Mouse (Mus musculus) forebrain, embryonic 12.5 days (tissue): ENCODE measurements at regions not wholly inside any gene's neighbourhood (a gene's known extent, or its start where the extent isn't known, plus 50 kb on each side); places are given as distances from the start of the nearest gene placed in this dataset.

Experiments
- ATAC-seq: fragments of 200-750 bp; cut with Nextera tagmentation; 2 replicates; pipeline ENCODE4 v1.8.0; 2017; ENCODE audit warnings: moderate TSS enrichment; ENCODE audit not compliant: low FRiP score
- H3K27ac ChIP-seq: fragments of 300-500 bp; sonication (generic); 2 replicates; pipeline ENCODE4 v1.5.1; 2016; ENCODE audit warnings: mild to moderate bottlenecking
- H3K27me3 ChIP-seq: fragments of 300-500 bp; sonication (generic); 2 replicates; pipeline ENCODE4 v1.6.1; 2016; ENCODE audit warnings: mild to moderate bottlenecking
- H3K36me3 ChIP-seq: fragments of 300-500 bp; sonication (generic); replicated peaks from 2 replicates; pipeline ENCODE4 v1.6.1; 2016; ENCODE audit warnings: mild to moderate bottlenecking
- H3K4me1 ChIP-seq: fragments of 300-500 bp; sonication (generic); 2 replicates; pipeline ENCODE4 v1.6.1; 2016
- H3K4me2 ChIP-seq: fragments of 300-500 bp; sonication (generic); 2 replicates; pipeline ENCODE4 v1.6.1; 2016; ENCODE audit warnings: mild to moderate bottlenecking, moderate library complexity
- H3K4me3 ChIP-seq: fragments of 300-500 bp; sonication (generic); replicated peaks from 2 replicates; pipeline ENCODE4 v1.5.1; 2016; ENCODE audit warnings: mild to moderate bottlenecking
- H3K9ac ChIP-seq: fragments of 300-500 bp; sonication (generic); 2 replicates; pipeline ENCODE4 v1.6.1; 2016; ENCODE audit warnings: mild to moderate bottlenecking
- H3K9me3 ChIP-seq: fragments of 300-500 bp; sonication (generic); 2 replicates; pipeline ENCODE4 v1.6.1; 2016
- WGBS: fragments of 180-500 bp; shearing (Covaris S2); methylation state at CpG from one replicate; pipeline ENCODE4 v1.1.7; 2016; 5-methylcytosine and 5-hydroxymethylcytosine counted together

DNA sequence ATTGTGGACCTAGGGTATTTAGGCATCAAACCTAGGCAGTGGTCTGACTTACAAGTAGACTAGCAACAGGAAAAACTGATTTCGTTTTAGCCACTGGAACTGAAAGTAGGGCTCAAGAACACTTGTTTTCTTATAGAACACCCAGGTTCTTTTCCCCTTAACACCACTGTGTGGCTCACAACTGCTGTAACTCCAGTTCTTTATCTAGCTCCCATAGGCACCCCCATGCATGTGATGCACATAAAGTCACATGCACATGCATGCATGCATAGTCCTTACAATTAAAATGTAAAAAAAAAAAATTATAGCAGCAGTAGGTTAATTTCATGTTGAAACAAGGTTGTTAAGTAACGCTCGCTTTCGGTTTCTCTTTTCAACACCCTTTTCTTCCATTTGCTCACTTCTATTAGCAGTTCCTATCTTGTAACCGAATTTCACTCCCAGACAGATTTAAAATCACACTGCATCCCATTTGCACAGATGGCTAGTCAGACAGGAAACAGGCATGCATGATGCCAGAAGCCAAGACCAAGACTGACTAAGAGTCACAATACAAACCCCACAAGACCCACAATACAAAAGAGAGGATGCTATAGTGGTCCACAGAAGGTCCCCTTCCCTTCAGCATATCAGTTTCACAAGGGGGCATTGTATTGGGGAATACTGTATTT lies 1540.3 kb upstream of the Slc10a2 start:
- Histone ChIP-seq H3K4me2 (no peak overlapping the region), H3K27me3 (no peaks in the 10 kb centered on the region), H3K4me1 (no peaks in the 10 kb centered on the region), H3K27ac (no peak overlapping the region), H3K36me3 (no peaks in the 10 kb centered on the region), H3K9ac (no peak overlapping the region), H3K4me3 (no peak overlapping the region), H3K9me3 (no peaks in the 10 kb centered on the region)
- no peak for ATAC-seq
- WGBS, result 91% methylated on average over 5 of the region's 5 CpGs

DNA sequence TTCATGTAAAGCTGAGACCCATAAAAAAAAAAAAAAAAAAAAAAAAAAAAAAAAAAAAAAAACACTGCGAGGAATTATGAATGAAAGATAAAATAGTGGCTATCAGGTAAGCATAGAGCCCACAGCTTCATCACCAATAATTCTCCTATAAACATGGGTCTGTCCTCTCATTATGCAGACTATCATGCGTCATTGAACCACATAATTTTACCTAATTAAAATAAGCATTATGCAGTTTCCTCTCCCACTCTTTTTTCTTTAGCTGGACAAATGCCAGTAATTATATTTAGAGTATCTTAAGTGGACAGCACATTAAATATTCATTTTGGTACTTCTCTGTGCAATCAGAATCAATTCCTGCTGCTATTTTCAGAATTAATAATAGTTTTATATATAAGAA lies 1539.2 kb upstream of the Slc10a2 start:
- Histone ChIP-seq H3K4me2 (no peak overlapping the region), H3K9ac (no peak overlapping the region), H3K27ac (no peak overlapping the region), H3K4me3 (no peak overlapping the region), H3K27me3 (no peaks in the 10 kb centered on the region), H3K9me3 (no peaks in the 10 kb centered on the region), H3K4me1 (no peaks in the 10 kb centered on the region), H3K36me3 (no peaks in the 10 kb centered on the region)
- WGBS, result 72% methylated on average over 2 of the region's 2 CpGs
- ATAC-seq, result no peak; the same call in 1 of the 2 replicates

DNA sequence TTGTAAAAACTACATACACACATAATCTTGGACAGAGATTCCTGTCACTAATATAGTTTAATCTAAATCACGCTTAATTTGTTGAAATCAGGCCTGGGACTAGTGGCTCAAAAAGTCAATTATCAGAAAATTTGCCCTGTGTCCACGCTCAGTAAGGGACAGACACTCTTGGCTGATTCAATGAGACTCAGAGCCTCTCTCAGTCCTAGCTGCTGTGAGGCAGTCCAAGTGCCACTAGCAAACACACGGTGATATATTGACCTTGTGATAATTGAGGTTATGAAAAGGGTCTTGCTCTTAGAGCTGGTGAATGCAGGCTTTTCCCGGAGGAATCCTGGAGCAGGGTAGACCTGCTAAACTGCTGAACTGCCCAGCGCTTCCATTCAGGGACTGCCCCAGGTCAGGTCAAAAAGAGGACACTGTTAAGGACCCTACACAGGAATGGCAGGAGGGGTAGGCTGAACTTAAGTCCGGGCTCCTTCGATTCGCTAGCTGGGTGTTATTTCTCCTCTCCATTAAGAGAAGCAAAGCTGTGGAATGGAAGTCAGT lies 1521.9 kb upstream of the Slc10a2 start:
- 0 out of 2 replicates have a peak, but pooled peaks have one; percentile 49 for ATAC-seq
- WGBS, result 65% methylated on average over 8 of the region's 8 CpGs
- H3K27me3 ChIP-seq, result no peaks in the 10 kb centered on the region

DNA sequence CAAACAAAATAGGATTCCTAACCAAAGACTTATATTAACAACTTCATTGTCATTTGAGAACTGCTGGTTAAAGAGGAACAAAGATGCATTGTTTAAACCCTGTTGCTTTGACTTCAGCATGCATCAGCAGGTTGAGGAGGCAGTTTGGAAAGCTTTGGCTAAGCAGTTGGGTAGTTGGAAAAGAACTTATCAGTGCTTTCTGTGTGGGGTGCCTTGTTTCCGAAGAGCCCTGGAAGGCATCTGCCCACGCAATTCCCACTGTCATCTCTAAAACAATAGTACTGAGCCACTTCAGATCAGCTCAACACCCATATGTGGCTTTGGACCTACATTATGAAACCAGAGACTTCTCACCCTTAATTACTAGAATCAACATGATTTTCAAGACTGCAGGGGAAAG lies 1503.7 kb upstream of the Slc10a2 start:
- Histone ChIP-seq H3K4me1 (peaks cover 10% of the 10 kb centered on the region), H3K4me3 (no peak overlapping the region), H3K9ac (no peak overlapping the region), H3K27me3 (0 out of 2 replicates have a peak, but pooled peaks cover 3% of the 10 kb centered on the region), H3K9me3 (no peaks in the 10 kb centered on the region), H3K27ac (no peak overlapping the region), H3K4me2 (no peak overlapping the region), H3K36me3 (no peaks in the 10 kb centered on the region)
- WGBS, result 61% methylated on average over 2 of the region's 2 CpGs
- no peak for ATAC-seq

More for the DNA sequence above, 1521.9 kb upstream of the Slc10a2 start:
- Histone ChIP-seq H3K4me2 (no peak overlapping the region), H3K4me1 (no peaks in the 10 kb centered on the region), H3K9ac (no peak overlapping the region), H3K27ac (no peak overlapping the region), H3K4me3 (no peak overlapping the region), H3K36me3 (no peaks in the 10 kb centered on the region), H3K9me3 (no peaks in the 10 kb centered on the region)

DNA sequence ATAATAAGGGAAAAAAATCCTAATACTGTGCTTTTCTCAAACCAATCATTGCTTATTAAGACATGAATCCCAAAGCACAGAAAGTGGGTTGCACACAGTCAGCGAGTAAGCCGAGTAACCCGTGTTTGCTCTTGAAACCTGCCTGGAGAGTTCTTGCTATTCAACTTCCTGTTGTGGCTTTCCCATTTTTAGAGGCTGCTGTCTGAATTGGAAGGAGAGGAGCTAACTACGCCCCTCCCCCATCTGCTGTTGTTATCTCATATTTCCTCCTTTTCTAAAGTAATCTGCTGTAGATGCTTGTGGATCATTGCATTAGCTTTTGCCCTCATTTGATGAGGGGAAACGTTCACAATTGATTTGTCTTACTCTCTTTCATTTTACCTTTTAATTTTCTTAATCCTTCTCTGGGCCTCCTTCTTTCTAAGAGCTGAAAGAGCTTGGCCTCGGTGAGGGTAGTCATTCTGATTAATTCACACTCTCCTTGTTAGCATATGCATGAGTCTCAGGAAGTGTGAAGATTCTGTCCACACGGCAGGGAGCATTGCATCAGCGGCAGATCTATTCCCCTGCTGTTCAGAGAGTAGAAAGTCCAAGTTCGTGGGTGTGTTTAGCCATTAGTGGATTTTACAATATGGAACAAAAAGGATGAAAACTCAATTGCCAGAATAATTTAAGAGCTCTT lies 1501.8 kb upstream of the Slc10a2 start:
- Histone ChIP-seq H3K4me1 (peaks cover 10% of the 10 kb centered on the region), H3K27ac (peak overlapping the region; percentile 67), H3K9me3 (no peaks in the 10 kb centered on the region), H3K36me3 (no peaks in the 10 kb centered on the region), H3K4me3 (no peak overlapping the region), H3K27me3 (0 out of 2 replicates have a peak, but pooled peaks cover 3% of the 10 kb centered on the region), H3K9ac (no peak overlapping the region), H3K4me2 (peak overlapping the region; percentile 15; the same call in 1 of the 2 replicates)
- WGBS, result 8% methylated on average over 9 of the region's 9 CpGs
- peak; percentile 93 for ATAC-seq

DNA sequence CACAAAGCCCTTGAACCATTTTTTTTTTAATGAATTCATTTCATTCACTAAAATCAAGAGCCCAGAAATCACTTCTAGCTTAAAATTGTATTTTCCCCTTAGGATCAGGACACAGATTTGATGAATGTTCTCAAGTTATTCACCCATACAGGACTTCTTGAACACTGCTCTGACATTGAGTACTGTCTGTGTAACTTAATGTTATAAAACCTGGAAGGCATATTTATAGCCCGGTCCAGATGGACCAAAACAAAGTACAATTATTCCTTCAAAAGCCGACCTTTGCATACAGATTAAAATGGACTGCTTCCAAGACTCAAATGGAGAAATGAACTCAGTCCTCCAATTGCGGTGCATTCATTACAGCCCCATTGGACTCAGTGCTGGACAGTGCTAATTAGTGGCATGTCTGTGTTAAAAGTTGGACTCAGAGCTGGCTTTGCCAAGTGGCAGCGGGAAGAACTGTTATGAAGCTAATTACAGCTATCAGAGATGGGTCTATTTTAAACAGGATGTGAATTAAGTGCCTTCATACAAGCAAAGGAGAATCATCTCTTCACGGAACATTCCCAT lies 1499.2 kb upstream of the Slc10a2 start:
- H3K4me1 ChIP-seq, result peaks cover 10% of the 10 kb centered on the region
- no peaks in the 10 kb centered on the region for H3K36me3 ChIP-seq
- H3K4me2 ChIP-seq, result no peak overlapping the region
- peak; percentile 56; the same call in 1 of the 2 replicates for ATAC-seq
- no peak overlapping the region for H3K27ac ChIP-seq
- no peaks in the 10 kb centered on the region for H3K27me3 ChIP-seq
- WGBS, result 36% methylated on average over 5 of the region's 5 CpGs
- no peak overlapping the region for H3K9ac ChIP-seq
- no peaks in the 10 kb centered on the region for H3K9me3 ChIP-seq
- no peak overlapping the region for H3K4me3 ChIP-seq

DNA sequence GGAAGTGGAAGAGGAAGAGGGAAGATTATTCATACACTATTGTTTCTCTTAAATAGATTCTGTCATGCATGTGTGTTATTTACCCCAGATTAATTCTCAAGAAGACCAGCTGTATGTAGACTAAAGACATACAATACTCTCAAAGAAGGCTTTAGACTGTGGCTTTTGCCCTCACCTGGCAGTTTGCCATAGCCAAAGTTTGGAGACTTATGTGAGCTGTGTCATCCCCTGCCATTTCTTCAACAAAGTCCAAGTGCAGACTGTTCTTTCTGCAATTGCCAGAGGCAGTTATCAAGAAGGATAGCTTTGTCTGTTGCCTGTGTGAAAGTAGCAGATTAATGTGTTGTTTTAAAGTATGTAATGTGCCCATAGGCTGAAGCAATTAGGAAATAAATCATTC lies 1485.0 kb upstream of the Slc10a2 start:
- no peak overlapping the region for H3K4me2 ChIP-seq
- no peaks in the 10 kb centered on the region for H3K36me3 ChIP-seq
- H3K27ac ChIP-seq, result no peak overlapping the region
- H3K27me3 ChIP-seq, result no peaks in the 10 kb centered on the region
- no peak overlapping the region for H3K9ac ChIP-seq
- H3K9me3 ChIP-seq, result no peaks in the 10 kb centered on the region
- no peaks in the 10 kb centered on the region for H3K4me1 ChIP-seq
- H3K4me3 ChIP-seq, result no peak overlapping the region
- no peak for ATAC-seq

DNA sequence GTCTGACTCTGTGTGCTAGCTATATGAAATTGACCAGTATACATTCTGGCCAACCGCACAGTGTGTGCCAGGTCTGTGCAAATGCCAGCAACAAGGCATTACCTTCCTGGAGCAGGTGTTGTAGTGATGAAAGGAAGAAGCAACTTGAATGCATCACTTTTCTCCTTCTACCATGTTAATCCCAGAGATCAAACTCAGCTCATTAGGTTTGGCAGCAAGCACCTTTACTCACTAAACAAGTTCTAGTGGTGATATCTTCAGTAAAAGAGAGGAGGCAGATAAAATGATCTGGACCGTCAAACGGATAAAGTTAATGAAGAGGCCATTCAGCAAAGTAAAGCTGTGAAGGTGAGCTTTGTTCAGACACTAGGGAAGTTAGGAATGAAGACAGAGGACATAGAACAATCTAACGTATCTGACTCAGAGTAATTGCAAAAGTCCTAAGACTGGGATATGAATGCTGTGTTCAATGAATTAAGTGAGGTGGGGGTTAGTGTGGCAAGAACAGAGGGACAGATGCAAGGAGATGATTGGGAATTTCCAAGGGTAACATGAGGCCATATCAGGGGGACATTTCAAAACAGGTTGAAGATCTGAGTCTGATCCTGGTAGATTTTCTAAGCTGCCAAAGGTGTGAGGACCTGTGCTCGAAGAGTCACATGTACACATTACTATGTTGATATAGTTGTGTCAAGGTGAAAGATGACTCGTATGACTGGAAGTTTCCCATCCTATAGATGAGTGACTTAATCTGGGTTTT lies 1478.4 kb upstream of the Slc10a2 start:
- Histone ChIP-seq H3K9me3 (no peaks in the 10 kb centered on the region), H3K27ac (no peak overlapping the region), H3K27me3 (no peaks in the 10 kb centered on the region), H3K36me3 (no peaks in the 10 kb centered on the region), H3K4me1 (no peaks in the 10 kb centered on the region), H3K4me3 (no peak overlapping the region), H3K9ac (no peak overlapping the region), H3K4me2 (no peak overlapping the region)
- WGBS, result 92% methylated on average over 6 of the region's 6 CpGs
- no peak for ATAC-seq

DNA sequence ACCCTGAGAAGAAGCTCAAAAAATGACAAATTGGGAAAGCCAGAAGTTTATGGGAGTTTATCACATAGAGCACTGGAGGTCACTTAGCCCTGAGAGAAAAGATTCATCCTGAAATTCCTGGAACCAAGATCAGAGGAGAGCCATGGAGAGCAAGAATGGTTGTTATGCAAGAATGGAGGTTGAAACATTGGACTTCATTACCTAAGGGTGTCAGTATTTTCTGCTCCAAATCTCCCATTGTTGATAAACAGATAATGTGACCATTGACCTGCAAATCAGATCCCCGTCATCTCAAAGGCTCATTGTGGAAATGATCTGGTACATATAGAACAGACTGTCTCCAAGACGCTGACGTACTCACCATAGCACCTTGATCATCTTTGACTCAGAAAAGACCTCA lies 1477.6 kb upstream of the Slc10a2 start:
- no peaks in the 10 kb centered on the region for H3K4me1 ChIP-seq
- H3K4me2 ChIP-seq, result no peak overlapping the region
- no peaks in the 10 kb centered on the region for H3K9me3 ChIP-seq
- H3K36me3 ChIP-seq, result no peaks in the 10 kb centered on the region
- no peak for ATAC-seq
- no peak overlapping the region for H3K9ac ChIP-seq
- no peak overlapping the region for H3K27ac ChIP-seq
- 82% methylated on average over 3 of the region's 3 CpGs for WGBS
- no peaks in the 10 kb centered on the region for H3K27me3 ChIP-seq
- no peak overlapping the region for H3K4me3 ChIP-seq

DNA sequence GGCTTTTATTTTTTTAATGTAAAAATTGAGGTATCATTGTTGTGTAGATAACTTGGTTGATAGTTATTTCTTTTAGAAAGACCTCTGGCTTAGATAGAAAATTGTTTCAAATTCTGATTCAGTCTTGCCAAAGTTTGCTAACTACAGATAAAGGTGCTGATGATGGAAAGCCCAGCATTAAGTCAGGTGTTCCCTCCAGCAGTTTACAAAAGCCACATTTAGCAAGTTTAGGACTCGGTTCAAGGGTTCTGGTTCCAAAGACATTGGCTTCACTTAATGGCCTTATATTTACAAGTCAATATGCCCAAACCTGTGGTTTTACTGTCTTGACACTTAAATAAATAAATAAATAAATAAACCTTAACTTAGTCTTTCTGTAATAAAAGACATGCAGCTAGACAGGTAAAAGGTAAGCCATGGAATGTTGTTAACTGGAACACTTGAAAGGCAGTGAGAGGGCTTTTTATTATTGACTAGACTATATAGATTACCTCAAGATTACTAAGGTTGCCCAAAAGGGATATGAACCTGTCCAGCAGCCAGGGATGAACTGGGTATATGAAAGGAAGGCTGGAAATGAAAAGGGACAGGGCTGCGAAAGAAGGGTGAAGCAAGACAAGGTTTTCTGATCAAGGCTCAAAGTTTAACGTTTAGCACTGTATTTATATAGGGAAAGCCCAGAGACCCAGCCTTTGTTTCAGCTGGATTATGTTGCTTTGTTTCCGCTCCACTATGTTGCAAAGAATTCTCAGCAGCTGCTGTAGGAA lies 1472.9 kb upstream of the Slc10a2 start:
- H3K27me3 ChIP-seq, result no peaks in the 10 kb centered on the region
- no peaks in the 10 kb centered on the region for H3K4me1 ChIP-seq
- H3K9me3 ChIP-seq, result no peaks in the 10 kb centered on the region
- no peak for ATAC-seq
- H3K36me3 ChIP-seq, result no peaks in the 10 kb centered on the region
- H3K4me2 ChIP-seq, result no peak overlapping the region
- no peak overlapping the region for H3K27ac ChIP-seq
- H3K9ac ChIP-seq, result no peak overlapping the region
- no peak overlapping the region for H3K4me3 ChIP-seq
- WGBS, result 70% methylated on average over 4 of the region's 4 CpGs

DNA sequence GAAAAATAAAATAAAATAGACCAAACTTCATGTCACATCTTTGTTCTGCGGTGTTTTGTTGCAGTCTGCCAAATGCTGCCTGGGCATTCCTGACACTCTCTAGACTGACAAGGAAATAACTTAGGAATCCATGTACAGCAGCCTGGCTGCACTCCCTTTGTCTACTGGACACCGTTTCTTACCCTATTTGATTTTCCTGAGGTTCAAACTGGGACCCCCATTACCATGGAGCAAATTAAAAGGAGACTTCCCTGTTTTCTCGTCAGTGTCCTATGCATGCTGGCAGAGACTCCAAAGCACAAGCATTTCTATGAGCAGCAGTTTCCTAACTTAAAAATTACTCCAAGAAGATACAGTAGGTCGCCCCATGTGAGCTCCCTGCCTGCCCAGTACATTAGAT lies 1470.1 kb upstream of the Slc10a2 start:
- no peaks in the 10 kb centered on the region for H3K36me3 ChIP-seq
- H3K27ac ChIP-seq, result no peak overlapping the region
- no peak overlapping the region for H3K4me3 ChIP-seq
- H3K4me1 ChIP-seq, result no peaks in the 10 kb centered on the region
- no peak for ATAC-seq
- no peak overlapping the region for H3K9ac ChIP-seq
- H3K4me2 ChIP-seq, result no peak overlapping the region
- no peaks in the 10 kb centered on the region for H3K27me3 ChIP-seq
- WGBS, result 59% methylated on average over 4 of the region's 4 CpGs
- no peaks in the 10 kb centered on the region for H3K9me3 ChIP-seq
